Mouse (Mus musculus) testis, postnatal 10 days (tissue): Measurements from ENCODE around the gene Ttc39a.

ENCODE experiments used
- DNase-seq: peaks from one replicate; pipeline ENCODE4 v3.0.0; 2021; ENCODE audit warnings: low spot score

The Ttc39a gene

DNA sequence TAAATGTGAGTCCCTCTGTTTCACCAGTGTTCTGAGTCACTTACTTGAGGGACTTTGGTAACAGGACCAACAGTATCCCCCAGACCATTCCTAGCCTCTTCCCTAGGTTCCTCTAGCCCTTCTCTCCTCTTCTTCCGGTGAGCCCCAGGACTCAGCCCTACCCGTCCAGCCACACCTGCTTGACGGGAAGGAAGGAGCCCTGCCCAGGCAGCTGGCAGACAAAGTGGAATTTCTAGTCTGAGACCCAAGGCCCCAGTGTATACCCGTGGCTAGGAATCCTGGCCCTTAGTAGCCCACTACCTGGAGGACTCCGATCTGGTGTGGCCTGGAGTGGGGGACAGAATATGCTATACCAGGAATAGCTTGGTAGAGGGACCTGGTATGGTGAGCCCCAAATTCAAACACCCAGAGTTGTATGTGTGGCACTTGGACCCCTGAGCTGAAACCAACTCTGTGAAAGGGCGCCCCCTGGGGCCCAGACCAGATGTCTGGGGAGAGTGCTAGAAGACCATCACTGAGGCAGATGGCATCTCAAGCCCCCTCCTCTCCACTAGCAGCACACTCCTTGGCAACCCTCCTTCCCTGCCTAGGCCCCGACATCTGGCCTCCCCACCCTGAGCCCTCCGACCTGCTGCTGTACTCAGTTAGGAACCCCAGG lies 13.8 kb downstream of the Ttc39a start:
- no peak for DNase-seq

DNA sequence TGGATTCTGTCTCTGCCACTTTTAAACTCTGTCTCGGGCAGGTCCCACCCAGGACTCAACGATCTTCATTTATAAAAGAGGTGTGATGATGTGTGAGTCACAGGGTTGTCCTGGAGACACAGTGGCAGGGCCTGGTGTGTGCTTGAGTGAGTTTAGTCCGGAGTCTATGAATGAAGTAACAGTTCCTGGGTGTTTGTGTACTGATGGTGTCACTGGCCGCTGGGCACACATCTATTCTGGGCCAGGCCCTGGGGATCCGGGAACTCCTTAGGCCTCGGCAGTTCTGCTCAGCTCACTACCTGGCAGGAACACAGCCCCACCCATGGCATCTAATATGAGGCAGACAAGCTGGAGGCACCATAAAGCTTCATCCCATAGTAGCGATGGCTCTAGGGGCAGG lies 15.2 kb downstream of the Ttc39a start:
- no peak for DNase-seq

- no peak for DNase-seq
Measured at GRCm38 (mm10) chr4:109422436-109422835, 16.0 kb downstream of the Ttc39a start.

DNA sequence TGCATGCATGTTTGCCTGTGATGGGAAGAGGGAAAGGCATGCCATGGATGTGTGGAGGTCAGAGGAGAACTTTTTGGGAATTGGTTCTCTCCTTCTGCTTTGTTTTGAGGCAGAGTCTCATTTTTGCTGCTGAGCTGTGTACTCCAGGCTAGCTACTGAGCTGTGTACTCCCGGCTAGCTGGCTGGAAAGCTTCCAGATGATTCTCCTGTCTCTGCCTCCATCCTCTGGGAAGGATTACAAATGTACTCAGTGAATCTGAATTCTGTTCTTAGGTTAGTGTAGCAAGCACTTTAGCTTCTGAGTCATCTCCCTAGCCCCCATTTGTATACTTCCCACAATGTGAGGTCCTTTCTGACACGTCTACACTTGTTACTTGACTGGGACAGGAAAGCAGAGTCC lies 17.0 kb downstream of the Ttc39a start:
- no peak for DNase-seq

GRCm38 (mm10) chr4:109427058-109427457 lies 20.6 kb downstream of the Ttc39a start:
- no peak for DNase-seq

DNA sequence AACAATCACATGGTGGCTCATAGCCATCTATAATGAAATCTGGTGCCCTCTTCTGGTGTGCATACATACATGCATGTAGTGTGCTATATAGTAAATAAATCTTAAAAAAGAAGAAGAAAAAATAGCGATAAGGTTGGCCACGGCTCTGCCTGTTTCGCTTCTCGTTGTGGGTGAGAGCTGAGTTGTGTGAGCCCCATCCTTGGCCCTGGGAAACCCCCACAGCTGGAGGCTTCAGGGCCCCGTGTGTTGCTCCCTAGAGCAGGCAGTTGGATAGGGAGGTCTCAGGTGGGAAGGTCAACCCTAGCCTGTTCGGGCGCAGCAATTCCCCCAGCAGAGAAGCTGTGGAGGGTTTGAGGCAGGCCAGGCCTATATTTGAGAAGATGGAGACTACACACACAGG lies 23.8 kb downstream of the Ttc39a start:
- no peak for DNase-seq

DNA sequence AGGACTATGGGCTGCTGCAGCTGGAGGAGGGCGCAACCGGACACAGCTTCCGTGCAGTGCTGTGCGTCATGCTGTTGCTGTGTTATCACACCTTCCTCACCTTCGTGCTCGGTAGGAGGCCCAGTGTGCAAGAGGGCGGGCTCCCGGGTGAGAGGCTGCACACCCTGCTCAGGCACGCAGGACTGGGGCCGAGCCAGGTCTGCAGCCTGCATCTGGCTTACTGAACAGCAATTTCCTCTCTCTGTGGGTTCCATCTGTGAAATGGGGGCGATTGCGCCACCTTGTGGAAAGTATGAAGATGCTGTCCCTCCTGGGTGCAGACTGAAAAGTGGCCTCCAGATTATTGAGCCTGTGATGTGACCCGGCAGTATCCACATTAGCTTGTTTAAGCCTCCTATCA lies 24.4 kb downstream of the Ttc39a start:
- peak; percentile 61 for DNase-seq

DNA sequence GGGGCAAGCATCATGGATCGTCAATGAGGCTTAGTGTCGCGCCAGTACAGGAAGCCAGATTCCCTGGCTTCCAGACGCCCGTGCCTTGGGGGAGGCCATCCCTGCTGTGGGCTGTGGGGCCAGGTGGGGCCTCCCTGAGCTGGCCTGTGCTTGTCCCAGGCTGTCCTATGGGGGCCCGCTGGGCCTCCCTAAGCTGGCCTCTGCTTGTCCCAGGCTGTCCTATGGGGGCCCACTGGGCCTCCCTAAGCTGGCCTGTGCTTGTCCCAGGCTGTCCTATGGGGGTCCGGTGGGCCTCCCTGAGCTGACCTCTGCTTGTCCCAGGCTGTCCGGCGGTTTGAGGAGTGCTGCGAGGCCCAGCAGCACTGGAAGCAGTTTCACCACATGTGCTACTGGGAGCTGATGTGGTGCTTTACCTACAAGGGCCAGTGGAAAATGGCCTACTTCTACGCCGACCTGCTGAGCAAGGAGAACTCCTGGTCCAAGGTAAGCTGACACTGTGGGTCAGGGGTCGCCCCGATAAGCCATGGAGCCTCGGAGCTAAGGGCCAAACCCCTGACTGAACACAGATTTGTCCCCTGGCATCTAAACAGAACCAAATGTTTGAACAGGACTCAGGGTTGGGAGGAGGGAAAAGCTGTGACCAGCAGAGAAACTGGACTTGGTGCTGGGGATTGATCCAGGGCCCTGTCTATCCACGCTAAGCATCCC lies 26.4 kb downstream of the Ttc39a start:
- no peak for DNase-seq

- no peak for DNase-seq
Measured at GRCm38 (mm10) chr4:109433641-109434040, 27.2 kb downstream of the Ttc39a start.

GRCm38 (mm10) chr4:109434256-109434655 lies 27.8 kb downstream of the Ttc39a start:
- no peak for DNase-seq

- DNase-seq: peak; percentile 82
Measured at GRCm38 (mm10) chr4:109437913-109438878, 31.8 kb downstream of the Ttc39a start.

GRCm38 (mm10) chr4:109439101-109439500 lies 32.7 kb downstream of the Ttc39a start:
- DNase-seq: no peak

- no peak for DNase-seq
Measured at GRCm38 (mm10) chr4:109439825-109440248, 33.4 kb downstream of the Ttc39a start.

DNA sequence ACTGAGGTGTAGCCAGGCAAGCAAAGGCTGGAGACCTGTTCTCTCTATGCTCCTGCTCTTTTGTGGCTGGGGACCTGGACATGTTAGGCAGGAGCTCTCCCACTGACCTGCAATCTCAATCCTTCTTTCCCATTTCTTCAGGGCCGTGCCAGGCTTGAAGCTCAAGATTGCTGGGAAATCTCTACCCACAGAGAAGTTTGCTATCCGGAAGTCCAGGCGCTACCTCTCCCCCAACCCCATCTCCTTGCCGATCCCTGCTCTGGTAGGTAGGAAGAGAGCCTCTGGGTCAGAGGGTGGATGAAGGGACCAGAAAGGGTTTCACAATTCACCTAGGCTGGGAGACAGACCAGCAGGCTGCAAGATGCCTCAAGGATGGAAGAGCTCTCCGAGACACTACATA lies 34.0 kb downstream of the Ttc39a start:
- no peak for DNase-seq

- DNase-seq: no peak
Measured at GRCm38 (mm10) chr4:109441000-109441399, 34.6 kb downstream of the Ttc39a start.

DNA sequence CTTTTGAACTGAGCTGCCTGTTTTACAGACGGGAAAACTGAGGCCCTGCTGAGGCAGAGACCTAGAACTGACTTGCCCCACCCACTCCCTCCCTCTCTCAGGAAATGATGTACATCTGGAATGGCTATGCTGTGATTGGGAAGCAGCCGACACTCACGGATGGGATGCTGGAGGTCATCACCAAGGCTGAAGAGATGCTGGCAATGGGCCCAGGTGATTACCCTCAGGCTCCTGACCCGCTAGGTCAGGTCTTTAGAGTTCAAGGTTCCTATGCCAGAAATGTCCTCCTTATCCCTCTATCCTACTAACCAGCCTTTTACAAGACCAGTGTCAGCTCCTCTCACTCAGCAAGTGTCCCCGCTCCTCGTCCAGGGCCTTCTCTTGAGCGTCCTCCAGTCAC lies 35.7 kb downstream of the Ttc39a start:
- DNase-seq: no peak

GRCm38 (mm10) chr4:109442649-109443048 lies 36.2 kb downstream of the Ttc39a start:
- DNase-seq: no peak

DNA sequence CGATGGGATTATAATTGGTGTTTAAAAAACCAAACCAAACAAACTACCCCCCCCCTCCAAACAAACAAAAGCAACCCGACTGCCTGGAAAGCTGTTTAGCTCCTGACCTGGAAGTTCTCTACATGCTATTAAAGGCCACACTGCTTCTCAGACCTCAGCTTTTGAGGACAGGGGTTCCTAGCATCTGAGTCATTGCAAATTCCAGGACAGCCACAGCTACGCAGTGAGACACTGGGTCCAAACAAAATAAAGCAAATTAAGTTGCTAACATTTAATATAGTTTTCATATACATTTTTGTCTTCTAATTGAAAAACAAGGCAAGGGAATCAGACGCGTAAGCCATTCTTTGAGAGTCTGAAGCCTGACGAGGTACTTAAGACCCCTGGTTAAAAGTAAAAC lies 38.0 kb downstream of the Ttc39a start:
- DNase-seq: no peak

GRCm38 (mm10) chr4:109444951-109445350 lies 38.5 kb downstream of the Ttc39a start:
- no peak for DNase-seq

- DNase-seq: no peak
Measured at GRCm38 (mm10) chr4:109445397-109445796, 39.0 kb downstream of the Ttc39a start.

- DNase-seq: no peak
Measured at GRCm38 (mm10) chr4:109445956-109446355, 39.5 kb downstream of the Ttc39a start.

- no peak for DNase-seq
Measured at GRCm38 (mm10) chr4:109448531-109448930, 42.1 kb downstream of the Ttc39a start.

- no peak for DNase-seq
Measured at GRCm38 (mm10) chr4:109456821-109457220, 50.4 kb downstream of the Ttc39a start.
